ENCODE assay signal across 10 mouse cellular contexts in genomic region chr5:139978525-139979276, GRCm38 (mm10).
A peak's percentile ranks its signal among the peaks of the same experiment; 100 is the strongest.
DNase-seq lines count a peak whose midpoint lies in the region; ATAC-seq and TF ChIP-seq lines count a peak whose summit lies in the region.
"Had no signal": no experiment of that assay in that cellular context is flagged by ENCODE, and none has a peak within 500 bp of the region (broad histone marks: within the 10 kb centered on the region; RNA-seq: fewer than 3 reads in every experiment).

No protein-coding gene starts in this region.

- H3K9ac ChIP-seq in kidney, embryonic 16.5 days (replicated peaks; ENCODE audit: low read length), result no peak overlapping the region
- no peak overlapping the region for H3K9ac ChIP-seq in limb, embryonic 11.5 days (ENCODE audit: low read length)
- H3K9ac ChIP-seq: heart, embryonic 12.5 days; limb, embryonic 12.5 days; neural tube, embryonic 12.5 days had no signal

- no peaks in the 10 kb centered on the region for H3K9me3 ChIP-seq in kidney, embryonic 16.5 days (ENCODE audit: low read length)
- no peaks in the 10 kb centered on the region for H3K9me3 ChIP-seq in G1E (replicated peaks)
- no peaks in the 10 kb centered on the region for H3K9me3 ChIP-seq in limb, embryonic 11.5 days (ENCODE audit: control insufficient read depth, low read length)
- H3K9me3 ChIP-seq: heart, embryonic 12.5 days; limb, embryonic 12.5 days; neural tube, embryonic 12.5 days had no signal

- WGBS in kidney, embryonic 16.5 days, result 4% methylated on average over 13 of the region's 13 CpGs
- 3% methylated on average over 13 of the region's 13 CpGs for WGBS in limb, embryonic 11.5 days

- H3K27ac ChIP-seq in kidney, embryonic 16.5 days (ENCODE audit: low read length), result no peak overlapping the region
- H3K27ac ChIP-seq in limb, embryonic 11.5 days (replicated peaks; ENCODE audit: low read depth, low read length), result no peak overlapping the region
- H3K27ac ChIP-seq: limb, embryonic 12.5 days; neural tube, embryonic 12.5 days had no signal

- no peak for TF ChIP-seq CTCF in G1E (IDR thresholded peaks at IDR 0.05; ENCODE audit: low read depth, low read length)

- no peaks in the 10 kb centered on the region for H3K4me1 ChIP-seq in kidney, embryonic 16.5 days (ENCODE audit: insufficient read depth, low read length)
- H3K4me1 ChIP-seq in G1E (ENCODE audit: insufficient read depth, low read depth, low read length), result no peaks in the 10 kb centered on the region
- H3K4me1 ChIP-seq in limb, embryonic 11.5 days (ENCODE audit: control insufficient read depth, insufficient read depth, low read length), result no peaks in the 10 kb centered on the region
- H3K4me1 ChIP-seq: heart, embryonic 12.5 days; limb, embryonic 12.5 days had no signal

- peak; percentile 70 to 71 for DNase-seq in kidney, postnatal 4 days
- peak; percentile 32 for DNase-seq in G1E (ENCODE audit: low spot score)
- DNase-seq in brain, adult 2 months (ENCODE audit: low read depth, low spot score), result peak; percentile 52
- DNase-seq in limb, embryonic 11.5 days (ENCODE audit: low spot score), result peak; percentile 62
- no peak for DNase-seq in gastrocnemius, postnatal 14 days
- DNase-seq in cerebellum, adult 8-10 months, result no peak

- ATAC-seq in kidney, embryonic 16.5 days (ENCODE audit: low FRiP score, low TSS enrichment), result no peak
- no peak for ATAC-seq in G1E (ENCODE audit: extremely low read depth, insufficient number of reproducible peaks, low FRiP score, poor library complexity, severe bottlenecking)
- no peak for ATAC-seq in limb, embryonic 11.5 days (ENCODE audit: insufficient number of reproducible peaks, low FRiP score, low TSS enrichment, low read depth)

- intact Hi-C loops in gastrocnemius, postnatal 14 days (cut with DNase I; ENCODE audit: low total_unique reads), result loop anchor here (10.0 kb wide), 1 partner anchor 166 kb away; no protein-coding TSS in a partner anchor

- no peak overlapping the region for H3K4me2 ChIP-seq in kidney, embryonic 16.5 days (replicated peaks; ENCODE audit: low read depth, low read length)
- no peak overlapping the region for H3K4me2 ChIP-seq in limb, embryonic 11.5 days (ENCODE audit: low read depth, severe bottlenecking)
- H3K4me2 ChIP-seq: heart, embryonic 12.5 days; limb, embryonic 12.5 days; neural tube, embryonic 12.5 days had no signal

- no peaks in the 10 kb centered on the region for H3K27me3 ChIP-seq in kidney, embryonic 16.5 days (ENCODE audit: insufficient read depth, low read length)
- H3K27me3 ChIP-seq in G1E (ENCODE audit: insufficient read depth, low read length), result no peaks in the 10 kb centered on the region
- no peaks in the 10 kb centered on the region for H3K27me3 ChIP-seq in limb, embryonic 11.5 days (ENCODE audit: control insufficient read depth, insufficient read depth, low read length)
- H3K27me3 ChIP-seq: neural tube, embryonic 12.5 days had no signal

- no peak overlapping the region for H3K4me3 ChIP-seq in kidney, embryonic 16.5 days (ENCODE audit: low read length)
- no peak overlapping the region for H3K4me3 ChIP-seq in G1E (ENCODE audit: low read depth, low read length)
- H3K4me3 ChIP-seq in limb, embryonic 11.5 days (ENCODE audit: low read depth, low read length), result no peak overlapping the region
- H3K4me3 ChIP-seq: heart, embryonic 12.5 days; limb, embryonic 12.5 days; neural tube, embryonic 12.5 days had no signal

- H3K36me3 ChIP-seq in kidney, embryonic 16.5 days (ENCODE audit: insufficient read depth, low read length), result no peaks in the 10 kb centered on the region
- no peaks in the 10 kb centered on the region for H3K36me3 ChIP-seq in G1E (replicated peaks)
- H3K36me3 ChIP-seq in limb, embryonic 11.5 days (ENCODE audit: control insufficient read depth, insufficient read depth, low read length), result no peaks in the 10 kb centered on the region
- H3K36me3 ChIP-seq: heart, embryonic 12.5 days; limb, embryonic 12.5 days had no signal

Comparison
In these comparisons a context has a peak if more than half of its experiments do, and no peak if none do; other contexts are left out.
1. DNase-seq: peak in kidney, postnatal 4 days (2 of 2), G1E (single experiment), brain, adult 2 months (single experiment) and limb, embryonic 11.5 days (single experiment); none in gastrocnemius, postnatal 14 days (single experiment) and cerebellum, adult 8-10 months (single experiment).